Mouse (Mus musculus) kidney, adult 2 months (tissue): ENCODE measurements around the gene Dnajc10.

Source experiments
- CTCF ChIP-seq: fragments of 200-500 bp; conservative IDR thresholded peaks from 2 replicates; pipeline ENCODE4 v1.5.1; 2011; ENCODE audit warnings: low read depth, mild to moderate bottlenecking, control low read depth, low read length, moderate library complexity, mixed read lengths; ENCODE audit not compliant: insufficient read depth, insufficient read length
- POLR2A ChIP-seq: fragments of 200-500 bp; IDR thresholded peaks from one replicate; pipeline ENCODE4 v1.6.1; 2011; ENCODE audit warnings: low read depth, low read length, control low read depth

DNA sequence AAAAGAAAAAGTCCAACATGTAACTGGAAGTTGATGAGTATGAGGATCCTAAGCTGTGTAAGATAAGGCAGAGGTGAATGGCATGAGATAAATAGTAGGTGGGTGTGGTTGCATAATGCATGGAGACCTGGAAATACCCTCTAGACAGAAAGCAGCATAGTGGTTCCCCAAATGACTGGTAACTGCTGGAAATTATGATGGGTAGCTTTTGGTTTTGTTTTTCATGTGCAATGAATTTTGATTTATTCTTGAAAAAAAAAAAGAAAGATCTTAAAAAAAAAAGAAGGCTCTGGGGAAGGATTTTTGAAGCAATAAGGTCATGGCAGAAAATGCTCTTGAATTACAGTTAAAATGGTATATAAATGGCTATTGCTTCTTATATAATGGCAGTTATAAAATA is 59.6 kb downstream of the Dnajc10 start:
- TF ChIP-seq CTCF: no peak
- TF ChIP-seq POLR2A: no peak
